Mouse (Mus musculus) kidney, adult 9 months (tissue): Measurements from ENCODE around the gene Rab43.
A peak's percentile ranks its signal among the peaks of the same experiment; 100 is the strongest.
"Not testable (repeated sequence)": the region's sequence is repeated elsewhere in the genome, so short reads cannot be mapped to it uniquely, and the experiment has no call there.

ENCODE experiments used
- DNase-seq: peaks from one replicate; pipeline ENCODE4 v3.0.0; 2022

Gene Rab43

GRCm38 (mm10) chr6:87780546-87781301 lies 31.2 kb downstream of the Rab43 start:
- no peak for DNase-seq

GRCm38 (mm10) chr6:87779174-87780165 lies 32.5 kb downstream of the Rab43 start:
- no peak for DNase-seq

GRCm38 (mm10) chr6:87778294-87779173 lies 33.4 kb downstream of the Rab43 start:
- peak; percentile 35 for DNase-seq

GRCm38 (mm10) chr6:87777842-87778241 lies 34.1 kb downstream of the Rab43 start, which contains the start of gene Gp9:
Gene Gp9, plus strand, starts transcription at chr6:87778072.
- no peak for DNase-seq

- no peak for DNase-seq
Observed at GRCm38 (mm10) chr6:87776663-87777062, 35.3 kb downstream of the Rab43 start.

- no peak for DNase-seq
Observed at GRCm38 (mm10) chr6:87775588-87776245, 36.2 kb downstream of the Rab43 start.

- DNase-seq: no peak
Observed at GRCm38 (mm10) chr6:87774909-87775308, 37.1 kb downstream of the Rab43 start.

GRCm38 (mm10) chr6:87774466-87774865 lies 37.5 kb downstream of the Rab43 start:
- no peak for DNase-seq

- DNase-seq: no peak
Observed at GRCm38 (mm10) chr6:87770626-87771025, 41.3 kb downstream of the Rab43 start.

GRCm38 (mm10) chr6:87764296-87764695 lies 47.7 kb downstream of the Rab43 start:
- not testable (repeated sequence) for DNase-seq

GRCm38 (mm10) chr6:87763376-87764280 lies 48.3 kb downstream of the Rab43 start:
- DNase-seq: peak; percentile 66

- no peak for DNase-seq
Observed at GRCm38 (mm10) chr6:87762161-87762560, 49.8 kb downstream of the Rab43 start.

GRCm38 (mm10) chr6:87759850-87760249 lies 52.1 kb downstream of the Rab43 start:
- DNase-seq: peak; percentile 58

GRCm38 (mm10) chr6:87759404-87759803 lies 52.6 kb downstream of the Rab43 start:
- peak; percentile 30 for DNase-seq

GRCm38 (mm10) chr6:87756896-87757295 lies 55.1 kb downstream of the Rab43 start:
- no peak for DNase-seq

GRCm38 (mm10) chr6:87755196-87755595 lies 56.8 kb downstream of the Rab43 start:
- DNase-seq: no peak

- DNase-seq: no peak
Observed at GRCm38 (mm10) chr6:87751574-87751973, 60.4 kb downstream of the Rab43 start.

GRCm38 (mm10) chr6:87750184-87750910 lies 61.6 kb downstream of the Rab43 start:
- no peak for DNase-seq

GRCm38 (mm10) chr6:87748531-87748930 lies 63.4 kb downstream of the Rab43 start:
- no peak for DNase-seq

GRCm38 (mm10) chr6:87748078-87748477 lies 63.9 kb downstream of the Rab43 start:
- DNase-seq: no peak
